Mouse (Mus musculus) adrenal gland, postnatal 0 days (tissue): Measurements from ENCODE around the gene Ergic1. TPM values are rescaled to one million over a fixed set of nuclear protein-coding genes. Genes with fewer than 3 reads are reported as not detected.

Experiments used
- microRNA-seq: library from miRNA; unstranded; fragments of <30 nt; microRNA quantifications from one replicate; pipeline ENCODE4, GENCODE M21; 2016; ENCODE audit warnings: borderline replicate concordance; ENCODE audit not compliant: insufficient number of aligned reads
- polyA plus RNA-seq: library from polyadenylated mRNA; unstranded; fragments of >200 nt; fragmentation: Nextera tagmentation; extraction: Ambion mirVana; gene quantifications from 2 replicates; pipeline ENCODE4 v1.2.1, GENCODE M21; 2015

The Ergic1 gene
- polyA plus RNA-seq = 62.0 and 67.7 TPM in 2 replicates

DNA sequence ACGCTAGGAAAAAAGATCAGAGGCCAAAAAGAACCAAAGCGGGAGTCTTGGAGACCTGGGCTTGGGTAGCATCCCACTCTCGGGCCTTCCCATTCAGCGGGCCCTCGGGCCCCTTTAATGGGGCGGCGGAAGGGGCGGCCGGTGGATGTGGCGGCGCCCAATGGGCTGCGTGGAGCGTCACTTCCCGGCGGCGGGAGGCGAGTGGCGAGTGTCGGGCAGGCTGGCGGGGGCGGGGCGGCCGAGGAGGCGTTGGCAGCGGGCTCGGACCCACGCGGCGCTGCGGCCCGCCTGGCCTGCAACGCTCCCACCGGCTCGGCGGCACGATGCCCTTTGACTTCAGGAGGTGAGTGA lies at the start of gene Ergic1:
Ergic1 (plus strand) TSS at position 200 of the 351 bp plus-strand sequence.

GRCm38 (mm10) chr17:26561651-26562181 lies 427 bp downstream of the Ergic1 start, which contains the start of gene Dusp1:
Dusp1 (minus strand) TSS chr17:26562128.

GRCm38 (mm10) chr17:26662978-26663683 lies 101.8 kb downstream of the Ergic1 start, which contains the start of gene Atp6v0e:
Atp6v0e (plus strand) TSS chr17:26663231.

Small RNAs within 50 kb of the gene (microRNA-seq; reads per million reads assigned to microRNA genes)
- gene Gm22420 = not detected

Other genes starting within 250 kb of the Ergic1 start
- gene Neurl1b, start 146.7 kb upstream of the Ergic1 start, polyA plus RNA-seq = 1.5 and 2.0 TPM in 2 replicates
- 35.1 and 42.8 TPM in 2 replicates for gene Dusp1, start 639 bp downstream of the Ergic1 start, polyA plus RNA-seq
- 618 and 896 TPM in 2 replicates for gene Atp6v0e, start 101.7 kb downstream of the Ergic1 start, polyA plus RNA-seq
- 16.9 and 24.5 TPM in 2 replicates for gene Crebrf, start 154.2 kb downstream of the Ergic1 start, polyA plus RNA-seq
- 28.5 and 29.8 TPM in 2 replicates for gene Bnip1, start 219.6 kb downstream of the Ergic1 start, polyA plus RNA-seq